Mouse (Mus musculus) hindbrain, embryonic 15.5 days (tissue): ENCODE data around the gene Sbno1. TPM values are rescaled to one million over a fixed set of nuclear protein-coding genes. Genes with fewer than 3 reads are reported as not detected.

ENCODE experiments used
- ATAC-seq: fragments of 200-750 bp; cut with Nextera tagmentation; 2 replicates; pipeline ENCODE4 v1.8.0; 2017; ENCODE audit warnings: low read depth, moderate number of reproducible peaks, moderate TSS enrichment; ENCODE audit not compliant: low FRiP score
- H3K27ac ChIP-seq: fragments of 300-500 bp; sonication (generic); replicated peaks from 2 replicates; pipeline ENCODE4 v1.5.1; 2015; ENCODE audit warnings: mild to moderate bottlenecking, inconsistent platforms
- H3K27me3 ChIP-seq: fragments of 300-500 bp; sonication (generic); 2 replicates; pipeline ENCODE4 v1.6.1; 2015; ENCODE audit warnings: control low read depth, inconsistent platforms
- H3K36me3 ChIP-seq: fragments of 300-500 bp; sonication (generic); 2 replicates; pipeline ENCODE4 v1.6.1; 2015; ENCODE audit warnings: control low read depth, inconsistent platforms
- H3K4me1 ChIP-seq: fragments of 300-500 bp; sonication (generic); replicated peaks from 2 replicates; pipeline ENCODE4 v1.6.1; 2015; ENCODE audit warnings: control low read depth, inconsistent platforms
- H3K4me2 ChIP-seq: fragments of 300-500 bp; sonication (generic); 2 replicates; pipeline ENCODE4 v1.6.1; 2015; ENCODE audit warnings: moderate library complexity, mild to moderate bottlenecking, inconsistent platforms
- H3K4me3 ChIP-seq: fragments of 300-500 bp; sonication (generic); 2 replicates; pipeline ENCODE4 v1.5.1; 2015; ENCODE audit warnings: mild to moderate bottlenecking, inconsistent platforms
- H3K9ac ChIP-seq: fragments of 300-500 bp; sonication (generic); 2 replicates; pipeline ENCODE4 v1.6.1; 2015; ENCODE audit warnings: inconsistent platforms
- H3K9me3 ChIP-seq: fragments of 300-500 bp; sonication (generic); 2 replicates; pipeline ENCODE4 v1.6.1; 2016; ENCODE audit warnings: control low read depth, inconsistent platforms
- WGBS: fragments of 180-500 bp; shearing (Covaris S2); methylation state at CpG from one replicate; pipeline ENCODE4 v1.1.7; 2015; 5-methylcytosine and 5-hydroxymethylcytosine counted together
- polyA plus RNA-seq: library from polyadenylated mRNA; unstranded; fragments of >200 nt; fragmentation: Nextera tagmentation; extraction: Ambion mirVana; gene quantifications from 2 replicates; pipeline ENCODE4 v1.2.1, GENCODE M21; 2015

Gene Sbno1
- polyA plus RNA-seq, 1 experiment from 2014 or later: 84.9 TPM

DNA sequence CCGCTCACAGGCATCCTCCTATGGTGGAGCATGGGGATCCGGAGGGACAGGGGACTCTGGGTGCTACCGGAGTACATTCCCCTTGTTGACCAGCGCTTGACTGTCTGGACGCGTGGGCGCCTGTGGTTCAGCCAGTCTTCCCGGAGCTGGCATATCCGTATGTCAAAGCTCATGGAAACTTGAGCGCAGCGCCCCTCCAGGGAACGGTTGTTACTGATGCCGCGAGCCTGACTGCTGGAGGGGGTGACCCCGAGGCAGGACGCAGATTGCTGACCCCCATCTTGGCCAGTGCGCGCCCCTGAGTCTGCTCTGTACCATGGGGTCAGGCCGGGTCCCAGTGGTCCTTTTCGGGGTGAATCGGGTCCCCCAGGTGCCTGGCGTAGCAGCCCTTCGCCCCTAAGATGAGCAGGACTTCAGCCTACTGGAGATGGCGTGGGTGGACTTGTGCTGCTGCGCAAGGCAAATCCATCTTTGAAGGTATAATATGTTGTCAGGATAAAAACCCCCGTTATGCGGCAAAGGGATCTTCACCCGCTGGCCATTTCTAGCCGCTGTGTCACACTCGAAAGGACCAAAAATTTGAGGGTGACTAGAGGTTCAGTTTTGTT, 14.4 kb upstream of the Sbno1 start:
- ATAC-seq: peak; percentile 76; the same call in 1 of the 2 replicates

DNA sequence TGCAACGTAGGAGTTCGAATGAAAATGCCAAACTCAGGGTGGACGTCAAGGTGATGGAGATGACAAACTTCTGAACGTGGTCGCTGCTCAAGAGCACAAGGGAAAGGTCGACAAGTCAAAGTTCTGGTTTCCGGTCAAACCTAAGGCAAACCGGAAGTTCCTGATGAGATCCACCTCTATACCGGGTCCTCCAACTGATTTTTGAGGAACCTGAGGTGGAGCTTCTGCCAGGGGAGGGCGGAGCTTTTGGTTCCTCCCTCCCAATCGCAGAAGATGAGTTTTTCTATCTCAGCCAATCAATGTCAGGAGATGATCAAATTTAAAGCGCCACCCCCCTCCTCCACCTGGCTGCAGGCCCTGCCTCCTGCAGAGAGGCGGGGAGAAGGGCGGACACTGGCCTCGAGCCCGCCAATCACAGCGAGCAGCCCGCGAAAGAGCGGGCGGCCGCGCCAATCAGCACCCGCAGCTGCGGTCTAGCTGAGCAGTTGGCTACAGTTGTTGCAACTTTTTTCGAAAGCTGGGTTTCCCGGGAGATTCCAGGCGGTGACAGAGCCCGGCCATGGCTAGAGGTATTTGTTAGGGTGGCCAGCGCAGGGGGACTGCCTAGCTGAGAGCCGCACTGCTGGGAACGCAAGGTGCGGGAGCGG, 13.8 kb upstream of the Sbno1 start, which contains the start of gene Kmt5a:
Kmt5a (plus strand) TSS at position 484 of the 647 bp plus-strand sequence.
- peaks cover 15% of the 10 kb centered on the region for H3K4me1 ChIP-seq
- peak within 1 kb of the TSS; percentile 65 for H3K9ac ChIP-seq
- peak; percentile 98 for ATAC-seq
- no peaks in the 10 kb centered on the region for H3K36me3 ChIP-seq
- H3K27ac ChIP-seq: peak within 1 kb of the TSS; percentile 84
- WGBS: under 1% methylated on average over 34 of the region's 34 CpGs
- no peaks in the 10 kb centered on the region for H3K27me3 ChIP-seq
- H3K9me3 ChIP-seq: no peaks in the 10 kb centered on the region
- peak within 1 kb of the TSS; percentile 86 for H3K4me3 ChIP-seq
- peak within 1 kb of the TSS; percentile 100 for H3K4me2 ChIP-seq

More for the DNA sequence above, 14.4 kb upstream of the Sbno1 start:
- Histone ChIP-seq H3K36me3 (no peaks in the 10 kb centered on the region), H3K9ac (peak overlapping the region; percentile 65), H3K27ac (peak overlapping the region; percentile 84), H3K4me1 (peaks cover 20% of the 10 kb centered on the region), H3K4me2 (peak overlapping the region; percentile 100), H3K27me3 (no peaks in the 10 kb centered on the region), H3K9me3 (no peaks in the 10 kb centered on the region), H3K4me3 (peak overlapping the region; percentile 86)
- WGBS: under 1% methylated on average over 30 of the region's 30 CpGs

DNA sequence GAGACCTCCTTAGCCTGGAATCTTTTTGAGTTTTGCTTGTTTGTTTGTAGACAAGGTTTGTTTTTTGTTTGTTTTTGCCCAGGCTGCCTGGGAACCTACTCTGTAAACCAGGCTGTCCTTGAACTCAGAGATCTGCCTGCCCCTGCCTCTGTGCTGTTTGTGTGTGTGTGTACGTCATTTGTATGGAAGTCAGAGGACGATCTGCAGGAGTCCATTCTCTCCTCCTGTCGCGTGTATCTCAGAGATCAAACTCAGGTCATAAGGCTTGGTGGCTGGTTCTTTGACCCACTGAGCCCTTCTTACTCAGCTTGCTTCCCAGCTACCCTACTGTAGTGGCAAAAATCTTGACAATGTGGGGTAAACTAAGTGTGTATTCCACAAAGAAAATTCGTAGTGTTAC, 12.9 kb upstream of the Sbno1 start:
- Histone ChIP-seq H3K9me3 (no peaks in the 10 kb centered on the region), H3K4me3 (peak overlapping the region; percentile 86; the same call in 1 of the 2 replicates), H3K9ac (no peak overlapping the region), H3K27me3 (no peaks in the 10 kb centered on the region), H3K36me3 (no peaks in the 10 kb centered on the region), H3K27ac (peak overlapping the region; percentile 84), H3K4me1 (peaks cover 12% of the 10 kb centered on the region), H3K4me2 (peak overlapping the region; percentile 100; the same call in 1 of the 2 replicates)
- ATAC-seq: no peak
- 61% methylated on average over 5 of the region's 5 CpGs for WGBS

GRCm38 (mm10) chr5:124438229-124438628, 12.4 kb upstream of the Sbno1 start:
- H3K4me1 ChIP-seq: peaks cover 12% of the 10 kb centered on the region
- 95% methylated on average over 5 of the region's 5 CpGs for whole genome bisulfite sequencing
- H3K36me3 ChIP-seq: no peaks in the 10 kb centered on the region
- H3K27ac ChIP-seq: no peak overlapping the region
- ATAC-seq: no peak
- H3K9ac ChIP-seq: no peak overlapping the region
- no peak overlapping the region for H3K4me2 ChIP-seq
- no peaks in the 10 kb centered on the region for H3K9me3 ChIP-seq
- H3K4me3 ChIP-seq: no peak overlapping the region
- H3K27me3 ChIP-seq: no peaks in the 10 kb centered on the region

DNA sequence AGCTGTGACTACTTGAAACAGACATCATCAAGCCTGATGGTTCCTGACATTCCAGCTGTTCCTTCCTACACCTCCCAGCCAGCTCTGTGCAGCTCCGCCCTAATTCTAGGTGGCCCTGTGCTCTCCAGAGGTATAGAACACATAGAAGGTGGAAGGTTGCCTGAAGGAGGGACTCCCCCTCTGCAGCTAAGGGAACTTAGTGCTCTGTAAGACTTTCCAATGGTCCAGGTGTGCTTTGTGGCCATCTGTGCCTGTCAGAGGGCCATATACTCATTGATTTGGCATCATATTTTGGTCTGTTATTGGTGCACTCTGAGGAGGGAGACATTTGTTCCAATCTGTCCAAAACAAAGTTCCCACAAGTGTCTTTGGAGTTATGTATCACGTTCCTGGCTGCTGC, 7.2 kb upstream of the Sbno1 start:
- Histone ChIP-seq H3K4me2 (no peak overlapping the region), H3K36me3 (no peaks in the 10 kb centered on the region), H3K27me3 (no peaks in the 10 kb centered on the region), H3K4me3 (no peak overlapping the region), H3K4me1 (no peaks in the 10 kb centered on the region), H3K9ac (no peak overlapping the region), H3K27ac (no peak overlapping the region), H3K9me3 (no peaks in the 10 kb centered on the region)
- no peak for ATAC-seq
- WGBS: 74% methylated on average over 2 of the region's 2 CpGs

- no peak overlapping the region for H3K27ac ChIP-seq
- no peaks in the 10 kb centered on the region for H3K36me3 ChIP-seq
- no peaks in the 10 kb centered on the region for H3K9me3 ChIP-seq
- no peak overlapping the region for H3K9ac ChIP-seq
- no peaks in the 10 kb centered on the region for H3K27me3 ChIP-seq
- H3K4me2 ChIP-seq: no peak overlapping the region
- no peak overlapping the region for H3K4me3 ChIP-seq
- H3K4me1 ChIP-seq: no peaks in the 10 kb centered on the region
- ATAC-seq: 0 out of 2 replicates have a peak, but pooled peaks have one; percentile 48
Observed at GRCm38 (mm10) chr5:124432398-124433012, 6.7 kb upstream of the Sbno1 start.

GRCm38 (mm10) chr5:124426475-124427071, 772 bp upstream of the Sbno1 start:
- peak overlapping the region; percentile 56 for H3K4me2 ChIP-seq
- peak overlapping the region; percentile 99 for H3K27ac ChIP-seq
- ATAC-seq: no peak
- no peak overlapping the region; the same call in 1 of the 2 replicates for H3K9ac ChIP-seq
- no peaks in the 10 kb centered on the region for H3K36me3 ChIP-seq
- peaks cover 24% of the 10 kb centered on the region for H3K4me1 ChIP-seq
- no peaks in the 10 kb centered on the region for H3K9me3 ChIP-seq
- no peaks in the 10 kb centered on the region for H3K27me3 ChIP-seq
- 90% methylated on average over 10 of the region's 10 CpGs for WGBS
- H3K4me3 ChIP-seq: peak overlapping the region; percentile 100

- Histone ChIP-seq H3K36me3 (no peaks in the 10 kb centered on the region), H3K27ac (peak overlapping the region; percentile 99), H3K4me2 (peak overlapping the region; percentile 81), H3K4me1 (peaks cover 24% of the 10 kb centered on the region), H3K9me3 (no peaks in the 10 kb centered on the region), H3K9ac (peak overlapping the region; percentile 97), H3K27me3 (no peaks in the 10 kb centered on the region), H3K4me3 (peak overlapping the region; percentile 100)
- peak; percentile 79 for ATAC-seq
- 0% methylated on average over 57 of the region's 63 CpGs for WGBS
Observed at GRCm38 (mm10) chr5:124424723-124425411, 934 bp downstream of the Sbno1 start.

- Histone ChIP-seq H3K27me3 (no peaks in the 10 kb centered on the region), H3K36me3 (no peaks in the 10 kb centered on the region), H3K9me3 (no peaks in the 10 kb centered on the region), H3K9ac (peak overlapping the region; percentile 97), H3K4me1 (peaks cover 24% of the 10 kb centered on the region), H3K4me2 (peak overlapping the region; percentile 81), H3K4me3 (peak overlapping the region; percentile 100), H3K27ac (peak overlapping the region; percentile 99)
- ATAC-seq: no peak
- 2% methylated on average over 14 of the region's 14 CpGs for WGBS
Observed at GRCm38 (mm10) chr5:124424200-124424722, 1.5 kb downstream of the Sbno1 start.

GRCm38 (mm10) chr5:124421786-124422185, 4.0 kb downstream of the Sbno1 start:
- no peaks in the 10 kb centered on the region for H3K36me3 ChIP-seq
- WGBS: 93% methylated on average over 2 of the region's 2 CpGs

DNA sequence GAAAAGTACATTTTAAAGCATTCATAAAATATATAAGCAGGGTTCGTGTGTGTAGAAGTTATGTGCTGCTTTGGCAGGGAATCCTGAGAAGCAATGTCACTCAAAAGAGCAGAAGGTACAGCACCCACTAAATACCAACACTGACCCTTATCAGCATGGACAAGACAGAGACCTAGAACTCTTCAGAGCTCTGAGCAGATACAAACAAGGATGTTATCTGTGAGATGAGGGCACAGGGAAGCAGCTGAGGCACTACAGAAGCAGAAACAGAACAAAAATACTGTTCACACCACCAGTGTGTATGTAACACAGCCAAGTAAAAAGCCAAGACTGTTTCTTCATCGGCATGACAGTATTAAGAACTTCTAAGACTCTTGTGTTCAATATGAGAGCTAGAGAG, 6.9 kb downstream of the Sbno1 start:
- Histone ChIP-seq H3K36me3 (0 out of 2 replicates have a peak, but pooled peaks cover 7% of the 10 kb centered on the region), H3K9me3 (no peaks in the 10 kb centered on the region), H3K27ac (no peak overlapping the region), H3K27me3 (no peaks in the 10 kb centered on the region), H3K4me3 (no peak overlapping the region), H3K4me2 (no peak overlapping the region), H3K9ac (no peak overlapping the region), H3K4me1 (peaks cover 12% of the 10 kb centered on the region)
- no peak for ATAC-seq
- 93% methylated on average over 2 of the region's 2 CpGs for WGBS

More at GRCm38 (mm10) chr5:124421786-124422185, 4.0 kb downstream of the Sbno1 start:
- Histone ChIP-seq H3K4me3 (no peak overlapping the region), H3K4me2 (no peak overlapping the region), H3K9ac (no peak overlapping the region), H3K4me1 (peaks cover 24% of the 10 kb centered on the region), H3K27ac (no peak overlapping the region), H3K27me3 (no peaks in the 10 kb centered on the region), H3K9me3 (no peaks in the 10 kb centered on the region)
- ATAC-seq: no peak
